Mouse (Mus musculus) embryonic facial prominence, embryonic 15.5 days (tissue): ENCODE results near the gene Insrr. TPM values are rescaled to one million over a fixed set of nuclear protein-coding genes. Genes with fewer than 3 reads are reported as not detected.

Source experiments
- ATAC-seq: fragments of 200-750 bp; cut with Nextera tagmentation; 2 replicates; pipeline ENCODE4 v1.8.0; 2017; ENCODE audit warnings: low read depth, moderate TSS enrichment; ENCODE audit not compliant: insufficient number of reproducible peaks, low FRiP score, low TSS enrichment
- H3K27ac ChIP-seq: fragments of 300-500 bp; sonication (generic); replicated peaks from 2 replicates; pipeline ENCODE4 v1.5.1; 2015; ENCODE audit warnings: mild to moderate bottlenecking, inconsistent platforms
- H3K27me3 ChIP-seq: fragments of 300-500 bp; sonication (generic); 2 replicates; pipeline ENCODE4 v1.6.1; 2015; ENCODE audit warnings: inconsistent platforms
- H3K36me3 ChIP-seq: fragments of 300-500 bp; sonication (generic); 2 replicates; pipeline ENCODE4 v1.6.1; 2015; ENCODE audit warnings: mild to moderate bottlenecking, inconsistent platforms
- H3K4me1 ChIP-seq: fragments of 300-500 bp; sonication (generic); 2 replicates; pipeline ENCODE4 v1.6.1; 2015; ENCODE audit warnings: inconsistent platforms
- H3K4me2 ChIP-seq: fragments of 300-500 bp; sonication (generic); replicated peaks from 2 replicates; pipeline ENCODE4 v1.6.1; 2015; ENCODE audit warnings: mild to moderate bottlenecking, inconsistent platforms
- H3K4me3 ChIP-seq: fragments of 300-500 bp; sonication (generic); replicated peaks from 2 replicates; pipeline ENCODE4 v1.5.1; 2015; ENCODE audit warnings: mild to moderate bottlenecking, inconsistent platforms
- H3K9ac ChIP-seq: fragments of 300-500 bp; sonication (generic); 2 replicates; pipeline ENCODE4 v1.6.1; 2015; ENCODE audit warnings: inconsistent platforms
- H3K9me3 ChIP-seq: fragments of 300-500 bp; sonication (generic); replicated peaks from 2 replicates; pipeline ENCODE4 v1.6.1; 2016; ENCODE audit warnings: inconsistent platforms
- whole genome bisulfite sequencing: fragments of 180-500 bp; shearing (Covaris S2); methylation state at CpG from one replicate; pipeline ENCODE4 v1.1.7; 2015; 5-methylcytosine and 5-hydroxymethylcytosine counted together
- polyA plus RNA-seq: library from polyadenylated mRNA; unstranded; fragments of >200 nt; fragmentation: Nextera tagmentation; extraction: Ambion mirVana; gene quantifications from 2 replicates; pipeline ENCODE4 v1.2.1, GENCODE M21; 2015

The Insrr gene
- polyA plus RNA-seq, 1 experiment from 2014 or later = 0.47 TPM

GRCm38 (mm10) chr3:87763683-87764289 lies 33.0 kb upstream of the Insrr start:
- no peaks in the 10 kb centered on the region for H3K9me3 ChIP-seq
- no peak overlapping the region for H3K9ac ChIP-seq
- 10% methylated on average over 10 of the region's 15 CpGs for WGBS
- peak overlapping the region; percentile 19; the same call in 1 of the 2 replicates for H3K4me3 ChIP-seq
- peaks cover 64% of the 10 kb centered on the region for H3K4me1 ChIP-seq
- no peaks in the 10 kb centered on the region for H3K36me3 ChIP-seq
- H3K27me3 ChIP-seq = peaks cover 6% of the 10 kb centered on the region; the same call in 1 of the 2 replicates
- peak overlapping the region; percentile 44 for H3K4me2 ChIP-seq
- peak; percentile 72 for ATAC-seq
- H3K27ac ChIP-seq = peak overlapping the region; percentile 88

DNA sequence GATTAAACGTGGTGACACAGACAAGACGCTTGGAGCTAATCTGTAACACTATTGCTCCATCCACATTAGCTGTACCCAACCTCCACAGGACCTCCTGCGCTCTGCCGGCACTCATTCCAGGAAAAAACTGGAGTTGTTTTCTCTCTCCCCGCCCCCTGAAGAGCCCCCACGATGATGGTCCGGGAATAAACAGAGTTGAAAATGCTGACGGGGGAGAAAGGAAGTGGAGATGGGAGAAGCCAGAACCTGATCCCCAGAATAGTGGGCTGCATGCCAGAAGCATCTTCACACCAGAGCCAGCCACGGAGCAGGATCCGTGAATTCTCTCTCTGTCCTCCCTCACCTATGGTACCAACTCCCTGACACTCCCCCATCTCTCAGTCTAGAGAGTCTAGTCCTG lies 32.2 kb upstream of the Insrr start:
- ATAC-seq = peak; percentile 22; the same call in 1 of the 2 replicates
- H3K9me3 ChIP-seq = no peaks in the 10 kb centered on the region
- peaks cover 61% of the 10 kb centered on the region for H3K4me1 ChIP-seq
- H3K27me3 ChIP-seq = peaks cover 7% of the 10 kb centered on the region; the same call in 1 of the 2 replicates
- WGBS = 14% methylated on average over 10 of the region's 10 CpGs
- no peaks in the 10 kb centered on the region for H3K36me3 ChIP-seq
- H3K4me2 ChIP-seq = peak overlapping the region; percentile 44
- H3K27ac ChIP-seq = peak overlapping the region; percentile 88
- H3K4me3 ChIP-seq = peak overlapping the region; percentile 2
- no peak overlapping the region for H3K9ac ChIP-seq

GRCm38 (mm10) chr3:87765091-87765490 lies 31.7 kb upstream of the Insrr start:
- Histone ChIP-seq H3K9me3 (no peaks in the 10 kb centered on the region), H3K4me2 (peak overlapping the region; percentile 44), H3K4me3 (peak overlapping the region; percentile 2; the same call in 1 of the 2 replicates), H3K9ac (no peak overlapping the region), H3K36me3 (no peaks in the 10 kb centered on the region), H3K27me3 (peaks cover 12% of the 10 kb centered on the region; the same call in 1 of the 2 replicates), H3K27ac (peak overlapping the region; percentile 88), H3K4me1 (peaks cover 61% of the 10 kb centered on the region)
- 26% methylated on average over 10 of the region's 10 CpGs for WGBS
- ATAC-seq = no peak

DNA sequence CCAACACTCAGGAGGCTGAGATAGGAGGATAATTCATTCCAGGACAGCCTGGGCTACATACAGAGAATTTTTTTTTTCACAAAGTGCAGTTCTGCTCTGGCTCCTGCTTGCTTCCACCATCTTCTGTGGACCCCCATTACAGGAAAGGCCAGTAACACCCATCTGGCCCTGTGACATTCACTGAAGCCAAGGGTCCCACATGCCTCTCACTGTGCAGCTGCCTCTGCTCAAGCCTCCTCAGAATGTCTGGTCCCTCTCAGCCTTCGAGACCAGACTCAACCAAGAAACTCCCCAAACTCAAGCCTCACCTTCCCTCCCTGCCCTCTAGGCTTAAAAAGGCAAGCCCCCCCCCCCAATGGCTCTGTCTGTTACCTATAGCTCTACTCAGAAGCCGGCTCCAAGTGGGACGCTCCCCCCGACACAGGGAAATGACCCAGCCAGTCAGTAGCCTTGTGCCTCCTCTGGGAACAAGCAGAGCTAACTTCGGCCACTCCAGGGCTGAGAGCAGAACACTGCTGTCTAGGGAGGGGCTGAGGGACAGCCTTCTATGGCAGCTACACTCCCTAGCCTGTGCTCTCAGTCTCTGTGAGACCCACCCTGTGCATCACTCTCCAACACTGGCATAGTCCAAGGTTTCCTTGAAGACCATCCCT lies 31.0 kb upstream of the Insrr start:
- H3K9ac ChIP-seq = no peak overlapping the region
- H3K4me2 ChIP-seq = no peak overlapping the region

DNA sequence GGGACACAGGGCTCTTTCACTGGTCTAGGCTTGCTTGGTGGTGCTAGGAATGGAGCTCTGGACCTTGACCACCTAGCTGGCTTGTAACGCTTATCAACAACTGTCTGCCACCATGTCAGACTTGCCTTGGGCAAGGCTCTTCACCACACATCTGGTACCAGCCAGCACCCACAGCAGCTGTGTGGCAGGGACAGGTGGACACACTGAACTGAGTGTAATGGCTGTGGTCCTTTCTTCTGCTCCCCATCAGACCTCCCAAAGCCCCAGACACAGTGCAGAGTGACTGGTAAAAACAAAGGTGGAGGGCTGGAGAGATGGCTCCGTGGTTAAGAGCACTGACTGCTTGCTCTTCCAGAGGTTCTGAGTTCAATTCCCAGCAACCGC lies 30.5 kb upstream of the Insrr start:
- no peak overlapping the region for H3K27ac ChIP-seq
- no peaks in the 10 kb centered on the region for H3K9me3 ChIP-seq
- H3K36me3 ChIP-seq = no peaks in the 10 kb centered on the region
- no peak overlapping the region for H3K9ac ChIP-seq
- WGBS = 83% methylated on average over 3 of the region's 3 CpGs
- no peak overlapping the region for H3K4me3 ChIP-seq
- no peak overlapping the region for H3K4me2 ChIP-seq
- ATAC-seq = no peak
- peaks cover 58% of the 10 kb centered on the region for H3K4me1 ChIP-seq
- H3K27me3 ChIP-seq = peaks cover 20% of the 10 kb centered on the region

More for the DNA sequence above, 31.0 kb upstream of the Insrr start:
- Histone ChIP-seq H3K4me1 (peaks cover 61% of the 10 kb centered on the region), H3K36me3 (no peaks in the 10 kb centered on the region), H3K27ac (peak overlapping the region; percentile 88), H3K27me3 (peaks cover 16% of the 10 kb centered on the region), H3K9me3 (no peaks in the 10 kb centered on the region), H3K4me3 (no peak overlapping the region)
- 70% methylated on average over 5 of the region's 5 CpGs for WGBS
- ATAC-seq = no peak

DNA sequence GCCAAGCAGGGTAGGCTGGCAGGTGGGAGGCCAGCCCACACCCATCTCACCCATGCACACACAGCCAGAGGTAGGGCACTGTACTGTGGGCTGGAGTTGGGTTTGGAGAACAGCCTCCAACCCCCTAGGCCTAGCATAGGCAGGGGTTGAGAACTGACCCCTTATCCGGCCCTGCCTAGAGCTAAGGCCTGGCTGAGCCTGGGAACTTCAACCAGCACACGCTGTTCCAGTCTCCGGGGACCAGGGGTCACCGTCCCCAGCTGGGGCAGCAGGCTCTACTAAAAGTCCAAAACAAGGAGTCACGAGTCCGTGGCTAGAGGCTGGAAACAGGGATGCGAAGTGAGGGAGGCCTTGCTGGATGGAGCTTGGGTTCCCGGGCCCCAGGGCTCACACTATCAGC lies 29.0 kb upstream of the Insrr start:
- 70% methylated on average over 8 of the region's 8 CpGs for WGBS
- Histone ChIP-seq H3K36me3 (no peaks in the 10 kb centered on the region), H3K9me3 (no peaks in the 10 kb centered on the region), H3K9ac (0 out of 2 replicates have a peak overlapping the region, but pooled peaks have one; percentile 28), H3K27me3 (peaks cover 26% of the 10 kb centered on the region), H3K4me2 (peak overlapping the region; percentile 52), H3K4me3 (peak overlapping the region; percentile 53), H3K27ac (peak overlapping the region; percentile 69; the same call in 1 of the 2 replicates), H3K4me1 (peaks cover 44% of the 10 kb centered on the region)
- no peak for ATAC-seq

GRCm38 (mm10) chr3:87768431-87768830 lies 28.3 kb upstream of the Insrr start:
- Histone ChIP-seq H3K9ac (peak overlapping the region; percentile 28), H3K36me3 (no peaks in the 10 kb centered on the region), H3K9me3 (no peaks in the 10 kb centered on the region), H3K27ac (peak overlapping the region; percentile 69), H3K27me3 (peaks cover 26% of the 10 kb centered on the region), H3K4me1 (peaks cover 39% of the 10 kb centered on the region), H3K4me3 (peak overlapping the region; percentile 53), H3K4me2 (peak overlapping the region; percentile 52)
- WGBS = 45% methylated on average over 6 of the region's 6 CpGs
- ATAC-seq = no peak

DNA sequence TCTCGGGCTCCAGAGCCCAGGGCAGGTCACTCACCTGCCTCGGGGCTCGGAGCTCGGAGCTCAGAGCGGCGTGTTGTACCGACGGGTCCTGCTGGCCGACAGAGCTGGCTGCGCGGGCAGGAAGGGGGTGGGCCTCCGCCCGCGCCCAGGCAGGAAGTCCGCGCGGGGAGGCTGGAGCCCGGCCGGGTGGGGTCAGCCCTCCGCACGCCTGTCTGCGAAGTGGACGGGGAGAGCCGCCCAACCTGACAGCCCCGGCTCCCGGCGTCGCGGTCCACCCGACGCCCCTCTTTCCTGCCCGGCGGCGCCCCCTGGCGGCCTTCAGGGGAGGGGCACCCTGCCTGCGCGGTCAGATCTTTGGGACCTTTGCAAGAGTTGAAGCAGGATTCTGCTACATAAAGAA lies 27.9 kb upstream of the Insrr start:
- Histone ChIP-seq H3K4me1 (peaks cover 35% of the 10 kb centered on the region), H3K27me3 (peaks cover 30% of the 10 kb centered on the region), H3K9ac (peak overlapping the region; percentile 28), H3K4me2 (peak overlapping the region; percentile 52), H3K9me3 (no peaks in the 10 kb centered on the region), H3K4me3 (peak overlapping the region; percentile 53), H3K27ac (peak overlapping the region; percentile 69), H3K36me3 (no peaks in the 10 kb centered on the region)
- peak; percentile 76 for ATAC-seq
- WGBS = under 1% methylated on average over 36 of the region's 37 CpGs

GRCm38 (mm10) chr3:87769506-87769905 lies 27.2 kb upstream of the Insrr start:
- H3K4me2 ChIP-seq = no peak overlapping the region

GRCm38 (mm10) chr3:87770280-87770679 lies 26.5 kb upstream of the Insrr start:
- H3K4me2 ChIP-seq = no peak overlapping the region
- H3K27me3 ChIP-seq = peaks cover 31% of the 10 kb centered on the region
- peaks cover 20% of the 10 kb centered on the region for H3K4me1 ChIP-seq
- 0% methylated on average over 4 of the region's 4 CpGs for WGBS
- H3K4me3 ChIP-seq = no peak overlapping the region
- H3K36me3 ChIP-seq = no peaks in the 10 kb centered on the region
- ATAC-seq = no peak
- no peak overlapping the region for H3K27ac ChIP-seq
- H3K9ac ChIP-seq = no peak overlapping the region
- no peaks in the 10 kb centered on the region for H3K9me3 ChIP-seq

More at GRCm38 (mm10) chr3:87769506-87769905, 27.2 kb upstream of the Insrr start:
- 79% methylated on average over 8 of the region's 8 CpGs for WGBS
- ATAC-seq = no peak
- peaks cover 31% of the 10 kb centered on the region for H3K27me3 ChIP-seq
- no peak overlapping the region for H3K27ac ChIP-seq
- H3K4me1 ChIP-seq = peaks cover 28% of the 10 kb centered on the region
- H3K9me3 ChIP-seq = no peaks in the 10 kb centered on the region
- H3K36me3 ChIP-seq = no peaks in the 10 kb centered on the region
- no peak overlapping the region for H3K4me3 ChIP-seq
- H3K9ac ChIP-seq = no peak overlapping the region

- H3K9me3 ChIP-seq = no peaks in the 10 kb centered on the region
- peaks cover 33% of the 10 kb centered on the region for H3K27me3 ChIP-seq
- H3K9ac ChIP-seq = no peak overlapping the region
- WGBS = 40% methylated on average over 6 of the region's 6 CpGs
- H3K4me1 ChIP-seq = peaks cover 15% of the 10 kb centered on the region
- no peak overlapping the region for H3K4me3 ChIP-seq
- no peak for ATAC-seq
- H3K36me3 ChIP-seq = no peaks in the 10 kb centered on the region
- no peak overlapping the region for H3K4me2 ChIP-seq
- no peak overlapping the region for H3K27ac ChIP-seq
These were observed 25.7 kb upstream of the Insrr start for GRCm38 (mm10) chr3:87771088-87771487.
